Mouse (Mus musculus) G1E (cell line): Measurements from ENCODE around the gene Ubald1.

Experiments
- CTCF ChIP-seq: IDR thresholded peaks from 2 replicates; pipeline ENCODE4 v1.5.1; 2012; ENCODE audit warnings: low read depth, low read length, inconsistent platforms, mixed read lengths
- GATA1 ChIP-seq: IDR thresholded peaks from 2 replicates; pipeline ENCODE4 v1.6.1; 2012; ENCODE audit warnings: borderline replicate concordance, low read length, inconsistent platforms, mixed read lengths
- GATA2 ChIP-seq: IDR thresholded peaks from 2 replicates; pipeline ENCODE4 v1.6.1; 2012; ENCODE audit warnings: low read depth, low read length, inconsistent platforms, borderline replicate concordance
- POLR2AphosphoS5 ChIP-seq: IDR thresholded peaks from 2 replicates; pipeline ENCODE4 v1.6.1; 2012; ENCODE audit warnings: low read depth, low read length, inconsistent platforms; ENCODE audit not compliant: insufficient replicate concordance
- TAL1 ChIP-seq: conservative IDR thresholded peaks from 2 replicates; pipeline ENCODE4 v1.6.1; 2012; ENCODE audit warnings: low read depth, low read length, inconsistent platforms, mixed read lengths

DNA sequence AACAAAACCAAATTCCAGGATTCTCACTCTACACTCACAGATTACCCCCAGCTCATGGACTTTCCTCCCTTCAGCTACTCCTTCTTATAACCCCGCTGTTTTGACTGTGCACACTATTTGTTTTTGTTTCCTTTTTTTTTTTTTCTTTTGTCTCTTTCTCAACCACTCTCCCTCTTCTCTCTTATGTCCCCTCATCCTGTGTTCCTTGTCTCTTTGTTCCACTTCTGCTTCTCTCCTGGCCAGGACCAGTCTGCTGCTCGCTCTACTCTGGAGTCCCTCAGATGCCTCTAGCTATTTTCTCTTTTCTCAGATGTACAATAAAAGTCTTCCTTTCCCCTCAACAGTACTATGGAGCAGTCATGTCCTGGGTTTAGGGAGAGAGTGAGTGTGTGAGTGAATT is 22.3 kb upstream of the Ubald1 start:
- no peak for TF ChIP-seq POLR2AphosphoS5
- no peak for TF ChIP-seq CTCF
- TF ChIP-seq GATA1, result no peak
- no peak for TF ChIP-seq TAL1
- no peak for TF ChIP-seq GATA2
